Mouse (Mus musculus) mature B cell (primary cell): ENCODE results near the gene Peg3.
"Not testable (repeated sequence)": the region's sequence is repeated elsewhere in the genome, so short reads cannot be mapped to it uniquely, and the experiment has no call there.

Source experiments
- in situ Hi-C: fragments of 300-500 bp; cut with MboI; formaldehyde crosslinking; loops from 2 replicates; pipeline ENCODE4 v1.14.3; 2019

Gene Peg3

DNA sequence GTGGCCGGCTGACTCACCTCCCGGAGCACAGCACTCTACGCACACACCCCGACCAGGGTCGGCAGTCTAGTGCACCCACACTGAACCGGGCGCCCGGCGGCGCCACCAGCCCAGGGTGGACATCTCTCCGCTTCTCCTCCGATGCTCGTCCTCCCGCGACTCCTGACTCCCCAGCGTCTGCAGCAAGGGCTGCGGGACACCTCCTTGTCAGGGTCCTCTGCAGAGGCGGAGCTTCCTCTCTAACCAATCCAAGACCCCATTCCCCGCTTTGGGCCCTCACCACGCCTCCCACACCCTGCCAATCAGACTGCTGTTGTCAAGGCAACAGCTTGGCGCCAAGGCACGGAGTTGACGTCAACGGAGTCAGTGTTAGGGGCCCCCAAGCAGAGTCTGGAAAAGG lies at the start of gene Peg3, which contains the start of gene Usp29:
Gene Peg3 (minus strand): TSS at position 191 of the 400 bp plus-strand sequence.
Gene Usp29 (plus strand): TSS at position 338 of the 400 bp plus-strand sequence.
- in situ Hi-C loops = no loop called here

GRCm38 (mm10) chr7:6779172-6779571 lies 48.9 kb upstream of the Peg3 start:
- in situ Hi-C loops = no loop called here

DNA sequence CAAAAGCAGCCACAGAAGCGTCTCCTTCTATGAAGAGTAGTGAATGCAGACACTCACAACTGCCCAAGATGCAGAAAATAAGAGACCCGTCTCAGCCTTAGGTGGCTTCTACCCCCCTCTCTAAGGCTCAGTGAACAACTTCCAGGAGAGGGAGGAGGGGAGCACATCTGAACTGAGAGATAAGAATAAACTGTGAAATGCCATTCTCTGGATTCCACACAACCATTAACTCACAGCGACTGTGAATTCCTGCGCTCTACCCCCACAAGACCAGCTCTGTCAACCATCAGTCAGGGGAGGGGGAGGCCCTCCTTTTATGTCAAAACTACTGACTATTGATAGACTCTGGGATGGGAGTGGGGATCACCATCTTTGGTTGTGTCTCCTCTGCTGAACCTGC lies 47.5 kb upstream of the Peg3 start:
- in situ Hi-C loops = no loop called here

- in situ Hi-C loops = no loop called here
These were observed 46.9 kb upstream of the Peg3 start for GRCm38 (mm10) chr7:6777107-6777506.

DNA sequence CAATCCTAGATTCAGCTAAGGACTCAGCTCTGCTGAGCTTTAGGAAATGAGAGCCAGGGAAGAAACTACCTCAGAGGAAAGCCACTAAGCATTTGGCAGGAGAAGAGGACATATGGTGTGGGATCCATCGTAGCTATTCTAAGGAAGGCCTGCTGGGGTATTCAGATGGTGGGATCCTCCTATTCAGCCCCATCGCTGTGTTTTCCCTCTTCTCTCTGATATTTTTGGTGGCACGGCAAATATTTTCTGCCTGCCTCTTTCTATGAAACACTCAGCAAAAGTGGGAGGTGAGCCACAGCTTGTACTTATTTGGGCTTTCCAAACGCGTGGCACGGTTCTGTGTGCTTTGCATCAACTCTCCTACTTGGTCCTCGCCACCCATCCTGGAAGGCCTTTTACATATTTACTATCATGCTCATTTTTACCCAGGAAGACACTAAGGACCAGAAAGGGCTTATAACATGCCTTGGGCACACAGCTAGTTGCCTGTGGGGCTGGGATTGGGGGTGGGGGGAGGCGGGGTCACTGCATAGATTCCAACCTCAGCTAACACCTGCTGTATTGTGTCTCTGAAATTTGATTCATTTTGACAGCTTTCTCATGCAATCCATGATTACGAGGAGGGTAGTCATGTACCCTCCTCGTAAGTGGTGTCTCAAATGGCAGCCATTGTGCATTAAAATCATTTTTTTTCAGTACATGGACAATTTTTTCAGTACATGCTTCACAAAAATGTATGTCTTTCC lies 46.3 kb upstream of the Peg3 start:
- in situ Hi-C loops = no loop called here

DNA sequence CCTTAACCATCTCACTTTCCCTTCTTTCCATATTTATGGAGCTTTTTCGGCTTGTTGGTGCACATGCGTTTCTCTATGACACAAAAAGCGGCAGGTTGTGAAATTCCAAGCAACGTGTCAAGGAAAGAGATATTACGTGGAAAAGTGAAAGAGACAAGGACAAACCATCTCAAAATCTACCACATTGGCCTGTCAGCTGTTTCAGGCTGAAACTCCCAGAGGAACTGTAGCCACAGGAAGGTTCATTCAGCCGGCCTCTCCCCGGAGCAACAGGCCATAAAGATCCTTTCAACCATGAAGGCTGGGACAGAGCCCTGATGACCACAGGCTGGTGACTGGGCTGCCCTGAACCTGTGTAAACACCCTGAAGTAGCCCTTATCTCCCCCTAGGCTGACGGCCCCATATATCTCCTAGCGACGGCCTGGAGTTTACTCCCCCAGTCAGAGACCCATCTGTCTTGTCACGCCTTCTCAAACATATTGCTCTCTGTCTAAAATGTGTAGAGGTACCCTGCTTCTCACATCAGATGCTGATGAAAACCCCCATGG lies 43.7 kb upstream of the Peg3 start:
- in situ Hi-C loops = not testable (repeated sequence)

GRCm38 (mm10) chr7:6770286-6770685 lies 40.1 kb upstream of the Peg3 start:
- in situ Hi-C loops = no loop called here

- in situ Hi-C loops = no loop called here
These were observed 35.0 kb upstream of the Peg3 start for GRCm38 (mm10) chr7:6765240-6765639.

GRCm38 (mm10) chr7:6760170-6760569 lies 29.9 kb upstream of the Peg3 start:
- in situ Hi-C loops = no loop called here

DNA sequence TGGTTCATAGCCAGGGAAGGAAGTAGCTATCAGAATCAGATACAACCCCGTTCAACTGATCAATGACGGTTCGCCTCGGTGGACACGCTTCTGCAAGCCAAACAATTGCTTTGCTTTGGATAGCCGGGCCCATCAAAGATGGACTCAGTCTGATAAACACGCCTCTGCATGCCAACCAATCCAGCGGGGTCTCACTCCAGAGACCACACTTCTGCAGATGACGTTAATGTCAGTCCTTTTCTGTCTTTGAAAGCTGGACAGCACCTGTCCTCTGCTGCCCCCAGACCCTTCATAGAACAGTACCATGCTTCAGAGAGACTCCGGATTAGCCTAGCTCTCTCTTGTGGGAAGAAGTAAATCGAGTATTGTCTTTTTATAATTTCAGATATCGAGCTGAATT lies 29.5 kb upstream of the Peg3 start:
- in situ Hi-C loops = no loop called here

GRCm38 (mm10) chr7:6756777-6757291 lies 26.6 kb upstream of the Peg3 start:
- in situ Hi-C loops = no loop called here

DNA sequence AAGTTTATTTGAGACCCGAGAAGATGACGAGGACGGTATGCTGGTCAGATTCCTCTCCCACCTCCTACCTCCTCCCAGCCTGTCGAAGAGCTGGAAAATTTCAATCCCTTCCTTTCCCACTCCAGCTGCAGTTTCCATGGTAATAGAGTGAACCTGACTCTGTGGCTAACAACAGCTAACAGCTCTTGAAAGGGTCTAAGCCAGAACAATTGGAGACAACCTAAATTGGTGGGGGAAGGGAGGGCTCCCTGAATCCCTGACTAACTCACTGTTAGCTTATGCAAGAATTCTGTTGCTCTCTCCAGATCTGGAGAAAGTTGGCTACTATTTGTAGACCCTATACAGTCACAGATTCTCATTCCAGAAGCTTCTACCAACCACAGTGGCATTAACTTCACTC lies 23.2 kb upstream of the Peg3 start:
- in situ Hi-C loops = no loop called here

GRCm38 (mm10) chr7:6749196-6749595 lies 19.0 kb upstream of the Peg3 start:
- in situ Hi-C loops = no loop called here

GRCm38 (mm10) chr7:6744281-6744904 lies 14.2 kb upstream of the Peg3 start:
- in situ Hi-C loops = no loop called here

DNA sequence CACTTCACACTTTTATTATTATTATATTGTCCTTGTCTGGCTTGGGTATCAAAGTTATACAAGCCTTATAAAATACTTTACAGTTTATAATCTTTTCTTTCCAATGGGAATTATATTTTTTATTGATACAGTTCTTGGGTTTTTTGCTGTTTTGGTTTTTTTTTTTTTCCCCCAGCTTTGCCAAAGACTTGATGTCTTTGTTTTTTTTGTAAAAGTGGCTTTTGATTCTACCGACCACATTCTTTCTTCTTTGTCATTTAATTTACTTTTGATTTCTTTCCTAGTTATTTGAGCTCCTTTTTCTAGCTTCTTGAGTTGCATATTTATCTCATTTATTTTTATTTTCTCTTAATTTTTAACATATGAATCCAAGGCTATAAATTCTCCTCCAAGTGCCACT lies 5.8 kb upstream of the Peg3 start:
- in situ Hi-C loops = no loop called here

DNA sequence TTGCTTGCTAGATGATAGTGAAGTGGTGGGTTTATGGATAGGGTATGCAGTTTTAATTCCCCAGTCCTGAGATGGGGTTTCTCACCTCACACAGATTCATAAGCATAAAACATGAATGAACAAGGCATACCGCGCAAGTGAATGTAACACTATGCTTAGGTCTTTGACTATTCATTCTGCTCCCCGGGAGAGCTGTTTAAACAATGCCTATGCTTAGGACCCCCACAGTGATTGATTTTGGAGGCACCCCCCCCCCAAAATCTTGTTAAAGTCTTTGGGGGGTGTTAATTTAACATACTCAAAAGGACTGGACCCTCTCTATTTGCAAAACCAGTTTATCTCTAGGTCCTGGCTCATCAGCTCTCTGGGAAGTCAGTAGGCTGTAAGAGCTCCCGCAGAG lies 1.7 kb upstream of the Peg3 start:
- in situ Hi-C loops = no loop called here

DNA sequence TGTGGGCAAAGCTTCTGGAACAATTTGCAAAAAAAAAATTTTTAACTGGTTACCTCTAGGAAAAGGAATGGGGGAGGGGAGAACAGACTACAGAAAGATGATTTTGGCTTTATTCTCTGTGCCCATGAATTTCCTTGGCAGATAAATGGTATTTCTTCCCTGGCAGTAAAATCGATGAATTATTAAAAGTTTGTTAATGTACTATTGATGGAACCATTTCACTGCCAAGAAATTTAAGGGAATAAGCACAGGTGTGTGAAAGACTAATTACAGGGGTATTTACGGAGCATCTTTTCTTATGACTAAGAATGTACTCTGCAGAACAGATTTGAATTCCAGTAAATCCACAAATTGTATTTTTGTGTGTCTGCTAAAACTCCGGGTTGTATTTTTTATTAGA lies 1.1 kb upstream of the Peg3 start:
- in situ Hi-C loops = no loop called here

GRCm38 (mm10) chr7:6730801-6731200 lies 570 bp upstream of the Peg3 start:
- in situ Hi-C loops = no loop called here

- in situ Hi-C loops = no loop called here
These were observed 992 bp downstream of the Peg3 start for GRCm38 (mm10) chr7:6729061-6729817.

DNA sequence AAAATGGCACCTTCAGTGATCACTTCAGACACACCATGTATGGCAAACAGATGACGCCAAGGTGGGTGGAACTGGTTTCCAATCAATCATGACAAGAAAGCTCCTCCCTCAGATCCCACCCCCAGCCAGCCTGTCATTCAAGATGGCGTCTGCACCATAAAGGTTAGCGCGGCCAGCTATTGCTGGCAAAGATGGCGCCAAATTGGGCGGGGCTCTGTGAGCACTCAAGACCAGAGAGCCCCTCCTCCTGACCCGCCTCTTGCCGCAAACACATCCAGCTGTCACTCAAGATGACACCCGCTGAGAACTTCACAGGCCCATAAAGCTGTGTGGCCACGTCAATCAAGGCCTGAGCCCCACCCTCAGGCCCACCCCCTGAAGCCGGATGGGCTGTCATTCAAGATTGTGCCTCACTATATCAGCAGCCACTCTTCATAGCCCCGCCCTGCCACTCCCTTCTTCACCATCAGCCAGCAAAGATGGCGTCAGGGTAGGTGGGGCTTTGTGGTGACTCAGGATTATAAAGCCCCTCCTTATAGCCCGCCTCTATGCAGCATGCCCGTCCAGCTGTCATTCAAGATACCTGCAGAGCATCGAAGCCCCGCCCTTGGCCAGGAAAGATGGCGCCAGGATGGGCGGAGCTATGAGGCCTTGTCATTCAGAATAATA lies 1.8 kb downstream of the Peg3 start:
- in situ Hi-C loops = no loop called here

- in situ Hi-C loops = no loop called here
These were observed 2.7 kb downstream of the Peg3 start for GRCm38 (mm10) chr7:6727351-6728121.
